Mouse (Mus musculus) frontal cortex, postnatal 10 days (tissue): ENCODE data around the gene Lrrc36.
A peak's percentile ranks its signal among the peaks of the same experiment; 100 is the strongest.

ENCODE experiments used
- DNase-seq, 2 experiments: peaks; one replicate each; pipeline ENCODE4 v3.0.0; 2022; ENCODE audit warnings: low spot score in 2 of 2, mixed read lengths in 1 of 2

Lrrc36 gene

DNA sequence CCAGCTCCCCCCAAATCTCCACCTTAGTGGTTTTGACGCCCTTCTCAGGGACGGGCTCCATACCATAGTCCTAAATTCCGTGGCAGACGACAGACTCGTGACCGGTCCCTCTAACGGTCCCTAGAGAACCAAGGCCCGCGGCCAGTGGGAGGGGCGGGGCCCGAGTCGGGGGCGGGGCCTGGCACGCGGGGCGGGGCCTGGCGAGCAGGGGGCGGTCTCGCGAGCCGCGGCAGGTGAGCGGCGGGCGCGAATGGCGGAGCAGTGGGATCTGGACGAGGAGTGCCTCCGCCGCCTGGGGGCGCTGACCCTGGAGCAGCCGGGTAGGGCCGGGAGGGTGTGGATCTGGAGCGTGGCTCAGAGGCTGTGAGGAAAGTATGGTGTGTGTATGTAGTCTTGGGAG is at the start of gene Lrrc36, which contains the start of gene Kctd19:
Lrrc36 (plus strand) TSS at position 181 of the 400 bp plus-strand sequence.
Kctd19 (minus strand) TSS at position 112 of the 400 bp plus-strand sequence.
- DNase-seq = no peak

GRCm38 (mm10) chr8:105367107-105367506 is 46.3 kb upstream of the Lrrc36 start:
- DNase-seq = no peak

DNA sequence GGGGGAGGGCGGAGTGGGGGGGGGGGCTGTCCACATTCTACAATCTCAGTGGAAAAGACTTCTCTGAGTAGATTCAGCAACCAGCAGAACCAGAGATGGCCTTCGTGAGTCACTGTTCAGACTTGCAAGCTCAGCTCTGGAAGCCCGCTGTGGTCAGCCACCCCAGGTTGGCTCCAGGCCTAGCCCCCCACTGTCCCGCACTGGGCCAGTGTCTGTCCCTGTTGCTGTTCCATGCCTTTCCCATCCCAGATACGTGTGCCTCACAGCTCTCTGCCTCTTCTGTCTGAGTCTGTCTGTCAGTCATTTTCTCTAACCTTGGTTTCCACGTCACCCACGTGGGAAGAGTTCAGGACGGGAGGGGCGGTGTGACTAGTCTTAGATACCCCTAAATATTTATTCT is 40.9 kb upstream of the Lrrc36 start:
- DNase-seq = no peak

GRCm38 (mm10) chr8:105373032-105373431 is 40.3 kb upstream of the Lrrc36 start, which contains the start of gene Plekhg4:
TSS of gene Plekhg4 (plus strand) at chr8:105373274.
- no peak for DNase-seq

DNA sequence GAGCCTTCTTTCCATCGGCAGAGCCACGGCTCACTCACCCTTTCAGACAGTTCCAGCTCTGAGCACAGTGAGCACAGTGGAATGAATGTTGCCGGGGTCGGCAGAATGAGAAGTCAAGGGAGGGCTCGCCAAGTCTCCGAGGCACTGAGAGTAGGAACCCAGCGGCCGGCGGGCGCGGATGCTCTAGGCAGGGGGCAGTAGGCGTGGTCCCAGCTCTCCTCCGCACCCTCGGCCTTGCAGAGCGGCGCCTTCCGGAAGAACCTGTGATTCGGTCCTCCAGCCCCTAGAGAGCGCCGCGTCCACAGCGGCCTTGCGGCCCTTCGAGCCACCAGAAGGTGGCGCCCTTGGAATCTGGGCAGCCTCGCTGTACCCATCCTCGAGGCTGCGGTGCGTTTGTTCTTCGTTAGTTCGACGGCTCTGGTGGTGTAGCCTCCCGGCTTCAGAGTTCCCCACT is 38.8 kb upstream of the Lrrc36 start:
- no peak for DNase-seq

- DNase-seq = peak in 1 of 2 experiments; percentile 48
Observed at GRCm38 (mm10) chr8:105378673-105379072, 34.7 kb upstream of the Lrrc36 start.

- DNase-seq = no peak
Observed at GRCm38 (mm10) chr8:105380308-105380707, 33.1 kb upstream of the Lrrc36 start.

DNA sequence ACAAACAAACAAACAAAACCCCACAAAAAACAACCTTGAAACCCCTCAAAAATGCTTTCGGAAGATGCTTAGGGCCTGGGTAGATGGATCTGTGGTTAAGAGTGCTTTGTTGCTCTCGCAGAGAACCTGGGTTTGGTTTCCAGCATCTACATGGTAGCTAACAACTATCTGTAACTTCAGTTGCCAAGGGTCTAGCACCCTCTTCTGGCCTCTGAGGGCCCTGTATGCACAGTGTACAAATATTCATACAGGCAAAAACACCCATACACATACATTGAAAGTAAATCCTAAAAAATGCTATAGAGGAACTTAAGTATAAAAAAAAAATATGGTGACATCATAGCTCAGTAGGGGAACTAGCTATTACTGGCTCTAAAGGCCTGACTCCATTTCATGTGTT is 29.3 kb upstream of the Lrrc36 start:
- DNase-seq = no peak

DNA sequence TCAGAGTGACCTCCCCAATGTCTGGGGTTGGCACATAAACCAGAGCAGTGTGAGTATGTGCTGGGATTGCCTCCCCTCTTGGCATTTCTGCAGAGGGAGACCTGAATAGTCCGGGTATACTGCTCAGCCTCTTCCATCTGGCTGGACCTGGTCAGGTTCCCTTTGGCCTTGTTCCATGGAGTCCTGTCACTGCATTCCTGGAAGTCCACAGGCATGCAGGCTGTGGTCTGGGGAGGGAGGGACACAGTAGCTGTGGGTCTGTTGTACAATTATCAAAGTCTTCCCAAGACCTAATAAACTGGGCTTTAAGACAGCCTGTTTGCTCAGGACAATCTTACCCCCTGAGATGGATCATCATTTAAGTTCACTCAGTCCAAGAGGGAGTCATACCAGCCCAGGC is 26.2 kb upstream of the Lrrc36 start:
- DNase-seq = no peak

DNA sequence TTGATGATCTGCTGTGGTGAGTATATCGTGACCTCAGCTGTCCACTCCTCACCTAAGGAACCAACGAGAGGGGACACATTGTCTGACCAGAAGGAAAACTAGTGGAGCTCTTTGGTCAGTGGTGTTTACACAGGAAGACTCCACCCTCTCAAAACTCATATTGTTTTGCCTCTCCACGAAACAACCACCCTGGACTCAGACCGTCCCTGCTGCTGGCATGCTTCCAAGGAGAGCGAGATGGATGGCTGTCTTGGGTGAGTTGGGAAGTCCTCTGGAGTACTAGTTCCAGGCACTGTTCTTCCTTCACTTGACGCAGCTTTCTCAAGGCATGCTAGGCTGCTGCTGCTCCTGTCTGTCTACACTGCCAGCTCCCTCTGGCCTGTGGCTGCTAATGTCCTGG is 24.3 kb upstream of the Lrrc36 start:
- DNase-seq = no peak

DNA sequence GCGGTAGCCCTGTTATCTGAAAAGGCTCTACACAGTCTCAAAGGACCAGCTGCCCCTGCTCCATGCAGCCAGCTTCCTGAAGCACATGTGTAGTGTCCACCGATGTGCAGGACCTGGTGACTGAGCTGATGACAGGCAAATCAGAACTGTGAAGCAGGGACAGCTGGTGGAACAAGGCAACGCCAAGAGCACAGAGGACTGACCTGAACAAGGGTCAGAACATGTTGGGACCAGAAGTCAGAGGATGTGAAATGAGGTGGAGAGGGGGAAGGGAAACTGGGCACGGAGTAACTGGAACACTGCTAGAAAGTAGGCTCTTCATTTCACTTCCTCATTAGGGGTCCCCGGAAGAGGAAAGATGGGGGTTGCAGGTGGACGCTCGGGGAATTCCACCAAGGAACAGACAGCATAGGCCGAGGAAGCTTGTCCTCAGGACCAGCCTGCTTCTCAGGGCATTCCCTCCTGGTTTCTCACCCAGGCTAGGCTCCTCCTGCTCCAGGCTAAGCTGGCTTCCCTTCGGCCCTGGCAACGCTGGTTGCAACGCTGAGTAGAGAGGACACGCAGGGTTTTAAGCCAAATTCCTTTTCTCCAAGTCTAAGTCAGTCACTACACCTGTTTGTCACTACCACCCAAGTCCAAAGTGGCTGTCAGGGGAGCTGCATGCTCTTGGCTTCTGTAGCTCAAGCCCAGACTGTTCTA is 20.1 kb upstream of the Lrrc36 start:
- DNase-seq = no peak

- DNase-seq = no peak
Observed at GRCm38 (mm10) chr8:105393915-105394314, 19.5 kb upstream of the Lrrc36 start.

- no peak for DNase-seq
Observed at GRCm38 (mm10) chr8:105397747-105398146, 15.6 kb upstream of the Lrrc36 start.

DNA sequence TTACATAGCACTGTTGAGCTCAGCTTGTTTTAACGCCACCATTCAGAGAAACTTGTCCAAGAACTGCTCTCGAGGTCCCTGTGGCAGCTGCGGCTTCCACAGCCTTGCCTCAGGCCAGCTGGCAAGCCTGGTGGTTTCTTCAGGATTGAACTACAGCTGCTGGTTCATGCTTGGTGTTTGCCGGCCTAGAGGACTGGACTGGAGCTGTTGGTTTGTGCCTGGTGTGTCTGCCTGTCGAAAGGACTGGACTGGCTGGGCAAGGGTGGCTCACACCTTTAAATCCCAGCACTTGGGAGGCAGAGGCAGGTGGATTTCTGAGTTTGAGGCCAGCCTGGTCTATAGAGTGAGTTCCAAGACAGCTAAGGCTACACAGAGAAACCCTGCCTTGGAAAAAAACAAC is 13.4 kb upstream of the Lrrc36 start:
- DNase-seq = no peak

- DNase-seq = no peak
Observed at GRCm38 (mm10) chr8:105403467-105403866, 9.9 kb upstream of the Lrrc36 start.

- DNase-seq = no peak
Observed at GRCm38 (mm10) chr8:105404496-105404895, 8.9 kb upstream of the Lrrc36 start.

- DNase-seq = no peak
Observed at GRCm38 (mm10) chr8:105406416-105406815, 7.0 kb upstream of the Lrrc36 start.

GRCm38 (mm10) chr8:105408331-105408730 is 5.0 kb upstream of the Lrrc36 start:
- no peak for DNase-seq

DNA sequence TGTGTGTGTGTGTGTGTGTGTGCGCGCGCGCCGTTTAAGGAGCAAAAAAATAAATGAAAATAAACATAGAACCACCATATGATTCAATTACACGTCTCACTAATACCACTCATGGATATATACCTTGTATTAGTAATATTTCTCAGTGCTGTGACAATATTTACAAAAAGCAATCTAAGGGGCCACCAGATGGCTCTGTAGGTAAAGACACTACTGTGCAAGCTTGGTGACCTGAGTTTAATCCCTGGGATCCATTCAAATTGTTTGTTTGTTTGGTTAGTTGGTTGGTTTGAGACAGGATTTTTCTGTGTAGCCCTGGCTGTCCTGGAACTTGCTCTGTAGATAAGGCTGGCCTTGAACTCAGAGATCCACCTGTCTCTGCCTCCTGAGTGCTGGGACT is 3.4 kb upstream of the Lrrc36 start:
- DNase-seq = no peak

DNA sequence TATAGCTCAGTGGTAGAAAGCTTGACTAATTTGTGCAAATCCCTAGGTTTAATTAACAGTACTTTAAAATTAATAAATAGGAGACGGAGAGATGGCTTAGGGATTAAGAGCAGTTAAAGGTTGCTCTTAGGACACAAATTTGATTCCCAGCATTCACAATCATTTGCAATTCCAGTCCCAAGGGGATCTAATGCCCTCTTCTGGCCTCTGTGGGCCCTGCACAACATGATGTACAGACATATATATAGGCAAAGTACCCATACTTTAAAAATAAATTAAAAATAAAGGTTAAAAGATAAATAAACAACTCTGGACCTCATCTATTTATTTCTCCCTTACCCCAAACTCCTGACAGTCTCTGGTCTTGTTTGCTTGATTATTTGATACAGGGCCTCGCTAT is 5.6 kb downstream of the Lrrc36 start:
- DNase-seq = no peak

- DNase-seq = no peak
Observed at GRCm38 (mm10) chr8:105419800-105420199, 6.4 kb downstream of the Lrrc36 start.

DNA sequence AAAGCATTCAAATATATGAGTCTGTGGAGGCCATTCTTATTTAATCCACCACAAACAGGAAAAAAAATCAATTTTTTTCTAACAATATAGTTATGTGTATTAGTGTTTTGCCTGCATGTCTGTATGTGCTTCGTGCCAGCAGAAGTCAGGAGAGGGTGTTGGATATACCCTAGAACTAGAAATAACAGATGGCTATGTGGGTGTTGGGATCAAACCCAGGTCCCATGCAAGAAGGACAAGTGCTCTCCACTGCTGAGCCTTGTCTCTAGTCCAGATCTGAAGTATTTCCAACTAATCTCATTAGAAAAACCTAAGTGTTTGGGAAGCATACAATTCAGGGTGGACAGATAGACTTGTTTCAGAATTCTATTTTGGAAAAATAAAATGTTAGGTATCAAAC is 8.6 kb downstream of the Lrrc36 start:
- DNase-seq = no peak

DNA sequence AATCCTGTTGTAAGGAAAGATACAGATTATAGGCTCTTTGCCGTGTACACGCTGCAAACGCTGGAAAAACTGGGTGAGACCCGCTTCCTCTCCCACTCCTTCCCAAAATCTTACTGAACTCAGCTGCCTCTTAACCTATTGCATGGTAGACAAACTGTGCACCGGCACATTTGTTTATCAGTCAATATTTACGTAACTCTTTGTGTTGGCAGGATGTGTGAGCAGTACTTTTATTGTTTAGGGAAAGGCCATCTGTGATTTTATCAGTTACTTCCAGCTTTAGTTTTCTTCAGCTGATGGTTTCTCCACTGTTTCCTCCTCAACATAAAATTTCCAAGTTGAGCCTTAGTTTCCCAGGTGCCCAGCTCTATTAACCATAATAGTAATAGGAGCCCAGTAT is 13.5 kb downstream of the Lrrc36 start:
- DNase-seq = no peak
